Mouse (Mus musculus) heart, postnatal 0 days (tissue): ENCODE data around the gene Mogat1.

Experiments
- CTCF ChIP-seq: IDR thresholded peaks from 2 replicates; pipeline ENCODE4 v1.5.1; 2016; ENCODE audit warnings: antibody characterized with exemption, control low read depth, low read depth
- EP300 ChIP-seq: IDR thresholded peaks from 2 replicates; pipeline ENCODE4 v1.6.1; 2016; ENCODE audit warnings: antibody characterized with exemption, low read depth

DNA sequence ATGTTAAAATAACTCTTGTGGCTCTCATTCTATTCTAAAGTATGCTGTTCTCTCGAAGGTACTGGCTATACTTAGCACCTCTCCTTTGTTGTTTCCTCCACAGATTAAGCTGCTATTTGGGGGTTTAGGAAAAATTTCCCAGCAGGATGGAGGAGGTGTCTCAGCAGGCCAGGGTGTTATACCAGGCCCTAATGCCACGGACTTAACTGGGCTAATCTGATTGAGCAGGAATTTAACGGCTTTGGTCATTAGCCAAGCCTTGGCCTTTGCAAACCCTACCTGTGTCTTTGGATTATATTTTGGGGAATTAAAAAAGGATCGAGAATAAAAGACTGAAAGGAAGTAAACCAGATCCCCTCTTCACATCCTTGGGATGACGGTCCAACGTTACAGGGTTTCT is 56.6 kb downstream of the Mogat1 start:
- TF ChIP-seq EP300 (no peak), CTCF (no peak)
